Mouse (Mus musculus) midbrain, embryonic 12.5 days (tissue): ENCODE data around the gene Anapc2. TPM values are rescaled to one million over a fixed set of nuclear protein-coding genes. Genes with fewer than 3 reads are reported as not detected.
"Not testable (repeated sequence)": the region's sequence is repeated elsewhere in the genome, so short reads cannot be mapped to it uniquely, and the experiment has no call there.

ENCODE experiments used
- ATAC-seq: fragments of 200-750 bp; cut with Nextera tagmentation; 2 replicates; pipeline ENCODE4 v1.8.0; 2017; ENCODE audit warnings: low read depth, moderate TSS enrichment, moderate library complexity; ENCODE audit not compliant: low FRiP score
- H3K27ac ChIP-seq: fragments of 300-500 bp; sonication (generic); replicated peaks from 2 replicates; pipeline ENCODE4 v1.5.1; 2016; ENCODE audit warnings: mild to moderate bottlenecking
- H3K27me3 ChIP-seq: fragments of 300-500 bp; sonication (generic); 2 replicates; pipeline ENCODE4 v1.6.1; 2016; ENCODE audit warnings: mild to moderate bottlenecking
- H3K36me3 ChIP-seq: fragments of 300-500 bp; sonication (generic); 2 replicates; pipeline ENCODE4 v1.6.1; 2016
- H3K4me1 ChIP-seq: fragments of 300-500 bp; sonication (generic); 2 replicates; pipeline ENCODE4 v1.6.1; 2016
- H3K4me2 ChIP-seq: fragments of 300-500 bp; sonication (generic); replicated peaks from 2 replicates; pipeline ENCODE4 v1.6.1; 2016; ENCODE audit warnings: mild to moderate bottlenecking, moderate library complexity
- H3K4me3 ChIP-seq: fragments of 300-500 bp; sonication (generic); 2 replicates; pipeline ENCODE4 v1.5.1; 2016; ENCODE audit warnings: mild to moderate bottlenecking
- H3K9ac ChIP-seq: fragments of 300-500 bp; sonication (generic); replicated peaks from 2 replicates; pipeline ENCODE4 v1.6.1; 2016; ENCODE audit warnings: mild to moderate bottlenecking, moderate library complexity
- H3K9me3 ChIP-seq: fragments of 300-500 bp; sonication (generic); 2 replicates; pipeline ENCODE4 v1.6.1; 2016; ENCODE audit warnings: mild to moderate bottlenecking
- WGBS: fragments of 180-500 bp; shearing (Covaris S2); methylation state at CpG from one replicate; pipeline ENCODE4 v1.1.7; 2016; 5-methylcytosine and 5-hydroxymethylcytosine counted together
- polyA plus RNA-seq: library from polyadenylated mRNA; unstranded; fragments of >200 nt; fragmentation: Nextera tagmentation; extraction: Ambion mirVana; gene quantifications from 2 replicates; pipeline ENCODE4 v1.2.1, GENCODE M21; 2016

Anapc2 gene
- polyA plus RNA-seq, 1 experiment from 2014 or later: 144 TPM

DNA sequence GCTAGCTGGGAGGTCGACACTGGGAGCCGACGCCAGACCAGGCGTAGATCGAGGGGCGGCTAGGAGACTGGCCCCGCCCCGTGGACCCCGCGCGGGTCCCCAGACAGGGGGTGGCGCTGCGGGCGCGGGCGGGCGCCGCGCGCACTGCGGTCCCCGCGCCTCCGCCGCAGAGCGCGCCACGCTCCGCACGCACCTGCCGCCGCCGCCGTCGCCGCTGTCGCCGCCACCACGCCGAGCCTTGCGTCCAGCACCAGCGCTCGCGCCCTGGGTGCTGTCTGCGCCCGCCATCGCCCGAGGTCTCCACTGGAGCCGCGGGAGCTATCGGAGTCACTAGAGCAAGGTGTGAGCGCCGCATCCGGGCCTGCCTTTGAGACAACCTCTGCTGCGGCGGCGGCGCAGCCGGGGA is 30.2 kb upstream of the Anapc2 start, which contains the start of the genes Rnf208 and Cysrt1:
Gene Rnf208, plus strand, starts transcription at position 155 of the 406 bp plus-strand sequence.
Gene Cysrt1, minus strand, starts transcription at position 352 of the 406 bp plus-strand sequence.
- H3K9ac ChIP-seq: peak within 1 kb of the TSS; percentile 83
- 0% methylated on average over 23 of the region's 59 CpGs for WGBS
- H3K27me3 ChIP-seq: peaks cover 37% of the 10 kb centered on the region
- H3K4me1 ChIP-seq: peaks cover 30% of the 10 kb centered on the region
- H3K4me3 ChIP-seq: peak within 1 kb of the TSS; percentile 68
- peaks cover 21% of the 10 kb centered on the region; the same call in 1 of the 2 replicates for H3K36me3 ChIP-seq
- H3K27ac ChIP-seq: peak within 1 kb of the TSS; percentile 42; the same call in 1 of the 2 replicates
- H3K4me2 ChIP-seq: peak within 1 kb of the TSS; percentile 94
- H3K9me3 ChIP-seq: no peaks in the 10 kb centered on the region
- peak; percentile 51; the same call in 1 of the 2 replicates for ATAC-seq

GRCm38 (mm10) chr2:25243342-25243741 is 28.9 kb upstream of the Anapc2 start:
- Histone ChIP-seq H3K27me3 (peaks cover 37% of the 10 kb centered on the region), H3K4me1 (peaks cover 30% of the 10 kb centered on the region), H3K36me3 (peaks cover 28% of the 10 kb centered on the region), H3K27ac (no peak overlapping the region), H3K4me3 (peak overlapping the region; percentile 68), H3K4me2 (peak overlapping the region; percentile 94), H3K9me3 (no peaks in the 10 kb centered on the region), H3K9ac (0 out of 2 replicates have a peak overlapping the region, but pooled peaks have one; percentile 83)
- WGBS: 84% methylated on average over 8 of the region's 8 CpGs
- ATAC-seq: no peak

DNA sequence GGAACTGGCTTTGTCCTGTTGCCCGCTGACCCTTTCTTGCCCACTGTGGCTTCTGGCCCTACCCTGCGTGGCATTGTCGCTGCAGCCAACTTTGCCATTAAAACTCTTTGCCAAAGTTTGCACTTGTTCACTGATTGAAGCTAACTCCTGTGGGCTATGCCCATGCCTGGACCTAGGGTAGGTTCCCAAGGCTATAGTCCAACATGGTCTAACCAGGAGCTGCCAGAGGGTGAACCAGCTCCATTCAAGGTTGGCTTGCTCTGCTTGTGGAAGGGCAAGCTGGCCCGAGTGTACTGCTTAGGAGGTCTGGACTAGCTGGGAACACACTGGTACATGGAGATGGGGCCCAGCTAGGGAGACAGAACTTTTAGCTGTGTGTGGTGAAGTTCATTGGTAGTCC is 28.1 kb upstream of the Anapc2 start:
- Histone ChIP-seq H3K27ac (no peak overlapping the region), H3K4me1 (peaks cover 30% of the 10 kb centered on the region), H3K36me3 (peaks cover 36% of the 10 kb centered on the region), H3K9ac (no peak overlapping the region), H3K4me2 (no peak overlapping the region), H3K27me3 (peaks cover 32% of the 10 kb centered on the region), H3K9me3 (no peaks in the 10 kb centered on the region), H3K4me3 (no peak overlapping the region)
- ATAC-seq: no peak
- WGBS: 91% methylated on average over 4 of the region's 4 CpGs

DNA sequence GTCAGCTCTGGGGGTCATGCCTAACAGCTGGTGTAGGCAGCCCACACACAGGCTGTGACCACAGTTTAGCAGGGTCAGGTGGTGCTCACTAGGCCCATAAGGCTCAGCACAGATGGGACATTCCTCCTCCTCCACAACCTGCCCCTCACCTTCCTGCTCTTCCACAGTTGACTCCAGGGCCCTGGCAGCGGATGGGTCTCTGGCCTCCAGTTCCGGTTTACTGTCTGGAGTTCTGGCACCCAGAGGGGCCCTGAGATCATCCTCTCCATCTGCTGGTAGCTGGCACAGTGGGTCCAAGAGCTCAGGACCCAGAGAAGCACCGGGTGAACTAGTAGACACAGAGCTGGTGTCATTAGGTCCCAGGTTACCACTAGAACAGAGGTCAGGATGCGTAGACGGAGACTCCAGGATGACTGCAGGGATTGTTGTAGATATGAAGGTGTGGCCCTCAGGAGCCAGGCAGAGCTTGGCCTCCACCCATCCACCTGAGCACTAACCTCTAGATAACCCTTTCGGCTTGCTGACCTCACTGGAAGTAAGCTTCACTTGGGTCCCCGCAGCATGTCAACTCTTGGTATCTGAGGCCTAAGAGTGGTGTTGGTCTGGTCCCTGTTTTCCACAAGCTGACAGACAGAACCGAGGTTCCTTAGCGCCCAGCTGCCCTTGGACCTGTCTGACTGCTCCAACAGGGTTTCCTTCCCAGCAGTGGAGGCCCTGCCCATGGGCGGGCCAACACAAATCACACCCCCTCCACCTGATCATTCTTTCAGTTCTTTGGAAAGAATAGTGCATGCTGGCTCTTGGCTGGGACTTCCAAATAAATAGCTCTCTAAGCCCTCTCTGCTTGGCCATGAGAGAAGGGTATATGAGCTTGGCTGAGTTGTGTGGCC is 25.9 kb upstream of the Anapc2 start, which contains the start of gene AL732309.1:
Gene AL732309.1, minus strand, starts transcription at position 681 of the 890 bp plus-strand sequence.
- Histone ChIP-seq H3K9ac (no peak within 1 kb of the TSS), H3K36me3 (peaks cover 55% of the 10 kb centered on the region)

DNA sequence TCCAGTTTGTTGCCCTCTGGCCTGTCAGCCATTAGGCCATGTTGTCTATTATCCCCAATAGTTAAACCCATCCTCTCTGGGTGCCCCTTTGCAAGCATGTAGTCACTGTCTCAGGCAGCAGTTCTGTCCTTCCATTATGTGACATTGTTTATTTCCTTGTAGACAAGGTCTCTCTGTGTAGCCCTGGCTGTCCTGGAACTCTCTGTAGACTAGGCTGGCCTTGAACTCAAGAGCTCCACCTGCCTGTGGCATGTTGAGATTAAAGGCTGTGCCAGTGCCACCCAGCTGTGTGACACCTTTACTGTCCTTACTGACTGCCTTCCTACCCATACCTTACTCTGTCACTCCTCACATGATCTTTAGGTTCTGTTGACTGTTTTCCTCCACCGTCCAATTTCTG is 19.9 kb upstream of the Anapc2 start:
- H3K27ac ChIP-seq: no peak overlapping the region
- H3K9me3 ChIP-seq: no peaks in the 10 kb centered on the region
- no peaks in the 10 kb centered on the region for H3K27me3 ChIP-seq
- H3K4me3 ChIP-seq: no peak overlapping the region
- H3K4me1 ChIP-seq: peaks cover 17% of the 10 kb centered on the region
- ATAC-seq: no peak
- WGBS: 92% methylated on average over 1 of the region's 1 CpGs
- H3K9ac ChIP-seq: no peak overlapping the region
- peaks cover 46% of the 10 kb centered on the region for H3K36me3 ChIP-seq
- no peak overlapping the region for H3K4me2 ChIP-seq

More for the DNA sequence above, 25.9 kb upstream of the Anapc2 start, which contains the start of gene AL732309.1:
- Histone ChIP-seq H3K27me3 (peaks cover 23% of the 10 kb centered on the region), H3K4me2 (no peak within 1 kb of the TSS), H3K9me3 (no peaks in the 10 kb centered on the region), H3K4me1 (peaks cover 17% of the 10 kb centered on the region), H3K4me3 (no peak within 1 kb of the TSS), H3K27ac (no peak within 1 kb of the TSS)
- no peak for ATAC-seq
- WGBS: 91% methylated on average over 10 of the region's 10 CpGs

- Histone ChIP-seq H3K36me3 (peaks cover 20% of the 10 kb centered on the region), H3K4me3 (peak within 1 kb of the TSS; percentile 99), H3K9me3 (no peaks in the 10 kb centered on the region), H3K27ac (peak within 1 kb of the TSS; percentile 75), H3K4me2 (peak within 1 kb of the TSS; percentile 98), H3K27me3 (no peaks in the 10 kb centered on the region), H3K9ac (peak within 1 kb of the TSS; percentile 87), H3K4me1 (peaks cover 17% of the 10 kb centered on the region)
- peak; percentile 91 for ATAC-seq
- under 1% methylated on average over 39 of the region's 39 CpGs for WGBS
Measured at GRCm38 (mm10) chr2:25255284-25255779, 16.9 kb upstream of the Anapc2 start, which contains the start of gene Tmem203. Tmem203 (plus strand) TSS chr2:25255439.

- H3K4me2 ChIP-seq: peak overlapping the region; percentile 98
Measured at GRCm38 (mm10) chr2:25256443-25257109, 15.7 kb upstream of the Anapc2 start.

GRCm38 (mm10) chr2:25257250-25257649 is 15.0 kb upstream of the Anapc2 start:
- not testable (repeated sequence) for H3K27ac ChIP-seq, H3K4me2 ChIP-seq, H3K4me3 ChIP-seq, H3K9ac ChIP-seq, H3K27me3 ChIP-seq, ATAC-seq, H3K9me3 ChIP-seq, H3K36me3 ChIP-seq
- 85% methylated on average over 5 of the region's 5 CpGs for WGBS
- peaks cover 21% of the 10 kb centered on the region for H3K4me1 ChIP-seq

More at GRCm38 (mm10) chr2:25256443-25257109, 15.7 kb upstream of the Anapc2 start:
- Histone ChIP-seq H3K4me1 (peaks cover 17% of the 10 kb centered on the region), H3K9ac (peak overlapping the region; percentile 87; the same call in 1 of the 2 replicates), H3K4me3 (peak overlapping the region; percentile 99), H3K36me3 (peaks cover 11% of the 10 kb centered on the region)
- H3K9me3 ChIP-seq, H3K27ac ChIP-seq, ATAC-seq, H3K27me3 ChIP-seq: not testable (repeated sequence)
- 62% methylated on average over 12 of the region's 12 CpGs for WGBS

- Histone ChIP-seq H3K9ac (no peak overlapping the region), H3K4me2 (no peak overlapping the region), H3K27ac (no peak overlapping the region), H3K4me1 (peaks cover 32% of the 10 kb centered on the region), H3K4me3 (no peak overlapping the region), H3K27me3 (peaks cover 12% of the 10 kb centered on the region), H3K9me3 (no peaks in the 10 kb centered on the region), H3K36me3 (no peaks in the 10 kb centered on the region)
- 44% methylated on average over 2 of the region's 2 CpGs for whole genome bisulfite sequencing
- ATAC-seq: no peak
Measured at GRCm38 (mm10) chr2:25258887-25259286, 13.4 kb upstream of the Anapc2 start.

DNA sequence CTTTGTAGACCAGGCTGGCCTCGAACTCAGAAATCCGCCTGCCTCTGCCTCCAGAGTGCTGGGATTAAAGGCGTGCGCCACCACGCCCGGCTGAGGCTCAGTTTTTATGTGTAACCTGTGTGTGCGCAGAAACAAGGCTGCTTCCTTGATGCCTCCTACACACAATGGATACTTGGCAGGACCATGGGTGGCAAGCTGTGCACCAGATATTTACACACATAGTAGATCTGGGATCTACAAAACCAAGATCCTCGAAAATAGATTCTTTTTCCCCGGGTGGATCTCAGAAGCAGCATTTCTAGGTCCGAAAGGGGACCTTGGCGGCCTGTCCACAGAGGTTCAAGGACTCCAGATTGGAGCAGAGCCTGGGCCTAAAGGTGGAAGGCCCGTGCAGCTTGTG is 10.4 kb upstream of the Anapc2 start:
- Histone ChIP-seq H3K9ac (peak overlapping the region; percentile 38; the same call in 1 of the 2 replicates), H3K4me1 (peaks cover 43% of the 10 kb centered on the region), H3K9me3 (no peaks in the 10 kb centered on the region), H3K4me3 (peak overlapping the region; percentile 82), H3K27ac (peak overlapping the region; percentile 52; the same call in 1 of the 2 replicates), H3K27me3 (peaks cover 30% of the 10 kb centered on the region), H3K4me2 (peak overlapping the region; percentile 99), H3K36me3 (no peaks in the 10 kb centered on the region)
- no peak for ATAC-seq
- 45% methylated on average over 12 of the region's 12 CpGs for WGBS

- H3K4me2 ChIP-seq: peak within 1 kb of the TSS; percentile 99
- H3K4me3 ChIP-seq: peak within 1 kb of the TSS; percentile 82
- no peaks in the 10 kb centered on the region for H3K36me3 ChIP-seq
- peaks cover 48% of the 10 kb centered on the region for H3K4me1 ChIP-seq
- peak; percentile 99 for ATAC-seq
- H3K9ac ChIP-seq: peak within 1 kb of the TSS; percentile 66
- peak within 1 kb of the TSS; percentile 56 for H3K27ac ChIP-seq
- no peaks in the 10 kb centered on the region for H3K9me3 ChIP-seq
- WGBS: under 1% methylated on average over 39 of the region's 39 CpGs
- peaks cover 30% of the 10 kb centered on the region for H3K27me3 ChIP-seq
Measured at GRCm38 (mm10) chr2:25262291-25262767, 9.9 kb upstream of the Anapc2 start, which contains the start of gene Tprn. Tprn (plus strand) TSS chr2:25262618.
